Mouse (Mus musculus): Measurements from ENCODE around the gene Kcnmb4. TPM values are rescaled to one million over a fixed set of nuclear protein-coding genes. Genes with fewer than 3 reads are reported as not detected.

The Kcnmb4 gene
- total RNA-seq, 2 experiments from 2014 or later: 0.23 to 0.28 TPM

DNA sequence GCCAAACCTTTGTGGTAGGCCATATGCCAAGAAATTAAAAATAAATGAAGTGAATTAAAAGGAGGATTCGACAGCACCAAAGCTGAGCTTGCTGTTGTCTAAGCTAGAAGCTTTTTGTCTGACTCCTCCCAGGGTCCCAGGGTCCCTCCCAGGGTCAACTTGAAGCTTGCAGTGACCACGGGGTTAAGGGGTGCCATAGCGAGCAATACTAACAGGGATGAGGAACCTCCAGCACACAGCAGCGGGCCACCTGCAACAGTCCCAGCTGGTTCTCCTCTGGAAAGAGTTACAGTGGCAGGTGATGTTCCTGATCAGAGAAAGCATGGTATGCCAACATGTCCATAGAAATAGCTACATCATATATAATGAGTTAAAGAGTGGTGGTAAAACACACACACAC is 89.3 kb downstream of the Kcnmb4 start:
- TF ChIP-seq CTCF (IDR thresholded peaks at IDR 0.05): no peak
- Histone ChIP-seq H3K4me3 (no peak overlapping the region), H3K27ac (no peak overlapping the region)
- intact Hi-C loops (cut with DNase I): no loop called here
- no peak for DNase-seq

DNA sequence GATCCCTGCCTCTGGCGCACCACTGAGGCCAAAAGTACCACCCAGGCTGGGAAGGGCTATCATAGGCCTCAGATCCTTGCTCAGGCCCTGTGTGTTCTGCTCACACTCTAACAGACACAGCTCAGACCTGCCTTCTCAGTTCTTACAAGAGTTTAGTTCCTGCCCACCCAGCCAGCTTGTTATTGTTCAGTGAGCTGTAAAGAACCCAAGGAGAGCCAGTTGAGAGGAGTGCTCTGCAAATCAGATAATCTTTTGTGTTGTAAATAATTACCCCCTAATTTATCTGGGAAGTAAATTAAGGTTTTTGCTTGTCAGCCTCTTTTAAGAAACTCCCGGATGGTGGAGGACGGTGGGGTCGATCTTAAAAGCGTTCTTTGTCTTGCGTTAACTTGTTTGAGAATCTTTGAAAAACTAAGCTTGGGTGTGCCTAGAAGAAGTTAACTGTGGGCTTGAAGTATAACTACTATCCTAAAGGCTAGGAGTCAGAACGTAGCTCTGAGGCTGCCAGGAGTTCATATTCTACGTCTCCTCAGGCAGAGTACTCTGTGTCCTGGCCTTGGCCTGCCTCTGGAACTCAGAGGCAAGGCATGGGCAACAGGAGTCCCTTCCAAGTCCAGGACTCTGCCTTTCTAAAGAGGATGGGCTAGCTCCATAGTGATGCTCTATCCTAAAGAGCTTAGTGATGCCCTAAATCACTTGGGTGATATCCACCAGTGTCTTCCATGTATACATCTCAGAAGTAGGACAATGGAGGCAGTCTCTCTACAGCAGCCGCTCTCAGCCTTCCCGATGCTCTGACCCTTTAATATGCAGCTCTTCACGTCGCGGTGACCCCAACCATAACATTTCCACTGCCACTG is 90.6 kb downstream of the Kcnmb4 start:
- H3K4me3 ChIP-seq: no peak overlapping the region
- intact Hi-C loops (cut with DNase I): no loop called here

DNA sequence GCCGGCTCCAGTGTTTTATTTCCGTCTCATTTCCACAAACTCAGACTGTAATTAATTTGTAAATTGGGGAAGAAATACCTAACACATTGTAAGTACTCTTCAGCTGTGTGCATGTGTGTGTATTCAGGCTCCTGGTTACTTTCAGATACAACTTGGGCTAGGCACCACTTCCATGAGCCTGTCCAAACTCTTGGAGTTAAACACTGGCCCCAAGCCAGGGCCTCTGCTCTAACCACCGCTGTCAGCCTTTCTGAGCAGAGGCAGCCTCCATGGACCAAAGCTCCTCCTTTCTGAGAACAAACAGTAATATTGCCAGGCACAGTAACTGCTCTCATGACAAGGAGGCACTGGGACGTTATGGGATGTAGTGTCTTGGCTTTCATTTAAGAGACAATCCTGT is 96.8 kb downstream of the Kcnmb4 start:
- Histone ChIP-seq H3K4me3 (no peak overlapping the region), H3K27ac (no peak overlapping the region)
- intact Hi-C loops (cut with DNase I): no loop called here
- DNase-seq: no peak
- TF ChIP-seq CTCF (IDR thresholded peaks at IDR 0.05): no peak

More for the DNA sequence above, 90.6 kb downstream of the Kcnmb4 start:
- no peak for DNase-seq
- no peak overlapping the region for H3K27ac ChIP-seq
- no peak for TF ChIP-seq CTCF (IDR thresholded peaks at IDR 0.05)

DNA sequence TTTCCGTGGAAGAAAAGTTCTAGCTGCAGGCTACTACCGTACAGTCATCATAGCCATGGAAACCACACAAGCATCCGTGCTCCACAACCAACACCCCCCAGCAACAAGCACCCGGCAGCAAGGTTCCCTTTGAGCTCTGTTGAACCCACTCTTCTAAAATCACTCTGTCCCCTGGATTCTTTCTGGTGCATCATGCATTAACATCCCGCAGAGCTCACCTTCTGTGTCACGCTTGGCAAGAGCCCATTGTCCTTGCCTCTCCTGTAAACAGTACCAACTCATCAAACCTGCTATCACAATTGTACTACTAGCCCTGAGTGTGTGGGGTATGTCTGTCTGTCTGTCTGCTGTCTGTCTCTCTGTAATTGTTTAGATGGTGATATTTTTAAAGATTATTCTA is 99.6 kb downstream of the Kcnmb4 start:
- intact Hi-C loops (cut with DNase I): no loop called here
- no peak for TF ChIP-seq CTCF (IDR thresholded peaks at IDR 0.05)
- no peak for DNase-seq
- H3K27ac ChIP-seq: no peak overlapping the region
- H3K4me3 ChIP-seq: no peak overlapping the region

DNA sequence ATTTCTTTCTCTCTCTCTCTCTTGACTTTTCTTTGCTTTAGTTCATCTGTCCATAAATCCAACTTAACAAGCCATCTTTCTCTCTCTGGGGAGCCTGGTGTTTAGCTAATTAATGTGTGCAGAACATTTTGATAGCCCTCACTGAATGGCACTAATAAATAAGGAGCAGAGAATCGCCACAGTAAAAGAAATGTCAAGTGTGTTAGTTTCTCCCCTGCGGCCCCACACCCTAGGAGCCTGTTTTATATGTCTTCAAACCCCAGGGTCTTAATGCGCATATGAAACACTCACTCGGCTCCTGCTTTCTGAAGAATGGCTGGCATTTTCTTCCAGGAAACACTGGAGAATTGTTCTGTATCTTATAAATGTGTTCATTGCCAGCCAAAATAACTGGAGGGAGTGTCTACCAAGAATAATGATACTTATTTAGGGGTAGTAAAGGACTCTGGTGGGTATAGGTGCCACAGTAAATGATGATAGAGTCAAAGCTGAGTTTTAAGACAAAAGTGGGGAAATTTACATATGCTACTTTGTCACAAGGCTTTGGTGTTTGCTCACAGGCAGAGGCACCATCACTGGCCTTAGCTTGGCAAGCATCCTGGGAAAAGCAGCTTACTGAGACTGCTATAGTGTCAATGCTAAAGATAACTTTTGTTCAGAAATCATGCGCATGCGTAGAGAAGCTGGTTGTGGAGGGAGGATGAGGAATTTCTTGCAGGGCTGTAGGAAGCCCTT is 102.5 kb downstream of the Kcnmb4 start:
- intact Hi-C loops (cut with DNase I): no loop called here
- H3K4me3 ChIP-seq: no peak overlapping the region
- DNase-seq: no peak
- no peak for TF ChIP-seq CTCF (IDR thresholded peaks at IDR 0.05)
- H3K27ac ChIP-seq: no peak overlapping the region

Other genes with a start within 250 kb of the Kcnmb4 start
- gene Ptprb, start 198.4 kb downstream of the Kcnmb4 start, total RNA-seq (2021): 10 to 100 TPM; 22.3 to 32.2 TPM
- 10 to 100 TPM; 36.7 to 40.0 TPM for gene Cnot2, start 107.6 kb upstream of the Kcnmb4 start, total RNA-seq (2021)

Measured in gastrocnemius, adult 2 months (tissue).